Mouse (Mus musculus) kidney, adult 2 months (tissue): ENCODE measurements around the gene Nkain2.

ENCODE experiments used
- CTCF ChIP-seq: fragments of 200-500 bp; conservative IDR thresholded peaks from 2 replicates; pipeline ENCODE4 v1.5.1; 2011; ENCODE audit warnings: low read depth, mild to moderate bottlenecking, control low read depth, low read length, moderate library complexity, mixed read lengths; ENCODE audit not compliant: insufficient read depth, insufficient read length
- POLR2A ChIP-seq: fragments of 200-500 bp; IDR thresholded peaks from one replicate; pipeline ENCODE4 v1.6.1; 2011; ENCODE audit warnings: low read depth, low read length, control low read depth

- TF ChIP-seq CTCF (no peak), POLR2A (no peak)
Measured at GRCm38 (mm10) chr10:32182951-32183350, 707.3 kb downstream of the Nkain2 start.
